Mouse (Mus musculus): ENCODE measurements around the gene Hnrnpab.

GRCm38 (mm10) chr11:51595459-51596083 is 11.1 kb downstream of the Hnrnpab start:
- no peak for TF ChIP-seq CTCF (IDR thresholded peaks at IDR 0.05; ENCODE audit: low read depth)
- no peak for TF ChIP-seq EP300 (optimal IDR thresholded peaks at IDR 0.05)

Data from stomach, postnatal 0 days (tissue).